Mouse (Mus musculus) 416B (cell line): ENCODE data around the gene Matk.

Experiments
- DNase-seq: peaks from one replicate; pipeline ENCODE4 v3.0.0; 2011; ENCODE audit warnings: low read depth

The Matk gene

DNA sequence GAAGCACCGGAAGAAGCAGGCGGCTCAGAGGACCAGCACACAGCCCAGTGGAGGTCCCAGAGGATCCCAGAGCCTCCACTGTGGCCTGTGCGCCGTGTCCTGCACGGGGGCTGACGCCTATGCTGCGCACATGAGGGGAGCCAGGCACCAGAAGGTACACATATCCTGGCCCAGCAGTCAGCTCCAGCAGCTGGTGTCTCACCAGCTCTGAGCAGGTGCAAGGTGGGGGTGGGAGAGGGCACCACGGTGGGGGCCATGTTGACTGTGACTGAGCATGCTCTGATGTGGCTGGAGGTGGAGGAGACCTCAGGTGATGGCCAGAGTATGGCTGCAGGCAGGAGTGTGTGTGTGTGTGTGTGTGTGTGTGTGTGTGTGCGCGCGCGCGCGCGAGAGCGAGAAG, 10.7 kb upstream of the Matk start:
- no peak for DNase-seq

DNA sequence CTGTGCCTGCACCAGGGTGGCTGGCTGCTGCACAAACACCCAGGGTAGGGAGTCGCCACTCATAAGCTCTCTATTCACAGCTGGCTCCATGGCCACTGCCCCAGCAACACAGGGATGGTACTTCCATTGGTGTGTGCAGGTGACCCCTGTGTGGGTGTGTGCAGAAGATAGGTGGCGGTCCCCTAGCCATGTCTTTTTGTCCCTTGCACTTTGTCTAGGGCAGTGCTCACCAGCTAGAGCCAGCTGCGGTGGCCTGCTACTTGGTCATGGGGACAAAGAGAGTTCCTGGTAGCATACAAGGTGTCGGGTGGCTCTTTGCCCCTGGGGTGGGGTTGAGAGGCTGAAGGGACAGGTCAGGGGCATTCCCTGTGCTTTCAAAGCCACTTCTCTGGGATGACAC, 8.6 kb upstream of the Matk start:
- no peak for DNase-seq

DNA sequence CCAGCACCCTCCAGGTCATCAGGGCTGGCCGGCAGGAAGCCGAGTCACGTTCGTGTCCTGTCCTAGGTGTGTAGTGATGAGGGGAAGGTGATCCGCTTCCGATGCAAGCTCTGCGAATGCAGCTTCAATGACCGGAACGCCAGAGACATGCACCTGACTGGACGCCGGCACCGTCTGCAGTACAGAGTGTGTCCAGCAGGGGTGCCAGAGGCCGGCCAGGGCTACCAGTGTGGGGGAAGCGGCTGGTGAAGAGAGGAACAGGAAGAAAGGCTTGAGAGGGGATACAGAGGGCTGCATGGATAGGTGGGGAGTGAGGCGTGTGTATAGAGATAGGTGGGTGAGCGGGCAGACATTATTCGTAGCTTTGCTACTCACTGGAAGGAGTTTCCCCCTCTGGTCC, 8.1 kb upstream of the Matk start:
- DNase-seq, result peak; percentile 68

DNA sequence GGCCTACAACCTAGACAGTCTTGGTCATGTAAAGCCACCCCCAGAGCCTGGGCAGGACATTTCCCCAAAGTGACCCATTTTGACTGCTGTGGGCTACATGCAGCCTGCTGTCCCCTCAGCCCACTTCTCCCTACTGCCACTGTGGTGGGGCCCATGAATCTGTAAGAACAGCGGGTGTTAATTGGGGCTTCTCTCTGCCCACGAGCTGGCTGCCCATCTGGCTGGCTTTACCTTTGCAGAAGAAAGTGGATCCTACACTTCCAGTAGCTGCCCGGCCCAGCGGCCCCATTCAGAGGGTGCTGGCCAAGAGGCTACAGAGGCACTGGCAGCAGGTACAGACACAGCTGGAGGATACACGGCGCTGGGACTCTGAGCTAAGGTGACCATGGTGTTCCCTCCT, 7.6 kb upstream of the Matk start:
- DNase-seq, result no peak

DNA sequence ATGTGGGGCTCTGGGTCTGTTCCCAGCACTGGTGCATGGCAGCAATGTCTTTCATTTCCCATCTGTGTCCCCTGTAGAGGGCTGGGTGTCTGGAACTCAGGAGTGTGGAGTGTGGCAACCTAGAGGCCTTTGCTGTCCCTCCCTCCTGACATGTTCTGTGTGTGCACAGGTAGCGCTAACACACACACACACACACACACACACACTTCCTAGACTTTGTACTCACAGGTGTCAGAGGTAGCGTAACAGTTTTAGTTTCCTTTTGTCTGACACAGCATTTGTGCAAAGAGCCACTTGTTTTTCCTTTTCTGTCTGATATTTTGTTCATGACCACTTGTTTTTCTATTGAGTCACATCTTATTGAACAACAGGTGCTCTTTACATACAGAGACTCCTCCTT, 4.9 kb upstream of the Matk start:
- no peak for DNase-seq

DNA sequence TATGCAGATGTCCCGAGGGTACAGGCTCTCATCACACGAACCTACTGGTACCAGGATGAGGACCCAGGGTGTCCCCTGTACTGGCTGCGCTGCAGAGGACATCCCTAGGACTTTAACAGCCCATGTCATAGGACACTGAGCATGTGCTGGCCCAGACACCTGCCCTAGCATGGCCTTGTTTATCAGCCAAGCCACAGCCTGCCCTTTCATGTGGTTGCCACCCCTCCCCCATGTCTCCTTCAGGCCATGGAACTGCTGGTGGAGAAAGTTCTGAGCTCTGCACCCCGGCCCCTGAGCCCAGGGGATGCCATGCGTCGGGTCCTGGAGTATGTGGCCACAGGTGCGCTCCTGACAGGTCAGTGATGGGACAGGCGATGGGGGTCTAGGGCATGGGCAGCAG, 3.3 kb upstream of the Matk start:
- DNase-seq, result no peak

DNA sequence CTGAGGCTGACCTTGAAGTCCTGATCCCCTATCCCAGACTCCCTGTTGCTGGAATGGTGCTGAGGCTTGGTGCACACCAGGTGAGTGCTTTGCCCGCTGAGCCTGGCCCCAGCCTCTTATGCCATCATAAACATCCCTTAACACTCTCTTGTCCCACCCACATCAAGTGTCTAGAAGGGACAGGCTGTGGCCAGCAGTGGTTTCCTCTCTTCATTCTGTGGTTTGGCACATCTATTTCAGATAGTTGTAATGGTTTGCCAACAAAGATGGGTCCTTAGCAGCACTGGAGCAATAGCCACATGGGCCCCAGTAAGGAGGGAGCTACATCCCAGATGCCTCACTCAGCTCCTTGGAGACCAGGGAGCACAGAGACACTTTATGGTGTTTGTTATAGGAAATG, 2.2 kb downstream of the Matk start:
- peak; percentile 85 for DNase-seq

DNA sequence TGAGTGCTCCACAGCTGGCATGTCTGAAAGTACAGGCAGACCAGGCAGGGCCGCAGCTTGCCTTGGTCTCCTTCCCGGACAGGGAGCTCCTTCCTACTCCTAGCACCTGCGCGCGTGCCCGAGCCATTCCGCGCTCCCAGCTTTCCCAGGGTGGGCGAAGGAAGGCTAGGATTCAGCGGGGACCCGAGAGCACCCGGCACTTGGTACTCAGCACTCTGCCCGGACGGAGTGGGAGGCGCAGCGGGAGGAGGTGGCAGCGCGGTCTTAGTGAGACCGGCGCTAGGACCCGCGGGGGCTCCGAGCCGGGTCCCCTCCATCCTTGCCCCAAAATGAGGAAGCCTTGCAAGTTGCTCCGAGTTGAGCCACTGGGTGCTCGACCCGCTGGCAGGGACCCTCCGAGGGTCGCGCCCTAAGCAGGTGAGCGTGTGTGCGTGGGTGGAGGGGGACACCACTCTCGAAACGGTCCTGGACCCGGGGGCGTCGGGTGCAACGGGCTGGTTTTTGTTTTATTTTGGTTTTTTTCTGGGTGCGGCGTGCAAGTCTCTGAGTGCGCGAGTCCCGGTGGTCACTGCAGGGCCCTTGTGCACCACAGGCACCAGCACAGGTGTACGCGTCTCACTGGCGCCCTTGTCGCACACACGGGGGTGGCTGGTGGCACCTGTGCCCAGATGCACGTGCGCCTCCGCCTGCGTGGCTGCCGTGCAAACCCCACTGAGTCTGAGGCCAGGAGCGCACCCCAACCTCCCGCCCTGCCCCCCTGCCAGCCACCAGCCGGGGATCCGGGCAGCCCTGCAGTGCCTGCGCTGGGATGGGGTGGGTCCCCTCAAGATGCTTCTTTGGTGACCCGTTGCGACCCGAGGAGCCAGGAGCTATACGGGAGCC, 4.7 kb downstream of the Matk start:
- DNase-seq, result no peak

DNA sequence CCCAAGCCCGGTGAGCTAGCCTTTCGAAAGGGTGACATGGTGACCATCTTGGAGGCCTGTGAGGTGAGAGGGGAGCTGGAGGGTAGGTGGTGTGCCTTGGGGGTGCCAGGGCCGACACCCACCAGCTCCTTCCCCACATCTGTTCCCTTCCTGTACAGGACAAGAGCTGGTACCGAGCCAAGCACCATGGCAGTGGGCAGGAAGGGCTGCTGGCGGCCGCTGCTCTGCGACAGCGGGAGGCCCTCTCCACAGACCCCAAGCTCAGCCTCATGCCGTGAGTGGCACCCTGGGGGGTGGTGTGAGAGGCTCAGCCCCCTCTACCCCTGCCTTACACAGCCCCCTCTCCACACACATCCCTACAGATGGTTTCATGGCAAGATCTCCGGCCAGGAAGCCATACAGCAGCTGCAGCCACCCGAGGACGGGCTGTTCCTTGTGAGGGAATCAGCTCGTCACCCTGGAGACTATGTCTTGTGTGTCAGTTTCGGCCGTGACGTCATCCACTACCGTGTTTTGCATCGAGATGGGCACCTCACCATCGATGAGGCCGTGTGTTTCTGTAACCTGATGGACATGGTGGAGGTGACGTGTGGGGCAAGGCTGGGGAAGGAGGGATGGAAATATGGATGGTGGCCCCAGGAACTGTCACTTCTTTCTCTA, 6.6 kb downstream of the Matk start:
- no peak for DNase-seq

DNA sequence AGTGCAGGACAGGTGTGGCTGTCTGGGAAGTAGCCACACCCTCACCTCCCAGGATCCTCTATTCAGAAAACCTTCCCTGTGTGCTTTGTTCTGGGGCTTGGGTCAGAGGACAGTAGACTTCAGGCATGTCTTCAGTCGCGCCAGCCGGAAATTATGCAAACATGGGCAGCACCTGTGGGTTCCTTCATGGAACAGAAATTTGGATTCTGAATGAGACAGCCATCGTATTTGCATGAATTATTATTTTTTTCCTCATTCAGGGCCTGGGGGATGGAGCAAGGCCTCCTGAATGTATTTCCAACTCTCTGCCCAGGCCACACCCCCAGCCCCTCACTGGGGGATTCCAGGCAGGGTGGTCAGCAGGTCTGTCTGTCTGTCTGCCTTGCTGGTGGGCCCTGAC, 8.3 kb downstream of the Matk start:
- no peak for DNase-seq

DNA sequence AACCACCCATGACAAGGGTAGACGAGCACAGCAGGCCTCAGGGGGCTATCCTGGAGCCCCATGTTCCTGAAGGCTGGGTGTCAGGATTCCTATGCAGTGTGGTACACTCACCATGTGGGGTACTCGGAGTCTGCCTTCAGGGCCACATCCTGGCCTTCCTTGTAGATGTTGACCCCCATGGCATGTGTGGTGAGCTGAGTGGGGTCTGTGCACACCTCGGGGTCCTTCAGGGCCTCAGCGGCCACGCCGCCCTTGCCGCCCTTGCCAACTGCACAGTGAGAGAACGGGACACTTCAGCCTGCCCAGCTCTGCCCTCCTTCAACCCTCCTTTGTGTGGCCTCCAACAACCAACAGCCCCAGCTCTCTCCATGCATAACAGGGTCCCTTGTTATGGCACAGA, 12.8 kb downstream of the Matk start:
- no peak for DNase-seq

DNA sequence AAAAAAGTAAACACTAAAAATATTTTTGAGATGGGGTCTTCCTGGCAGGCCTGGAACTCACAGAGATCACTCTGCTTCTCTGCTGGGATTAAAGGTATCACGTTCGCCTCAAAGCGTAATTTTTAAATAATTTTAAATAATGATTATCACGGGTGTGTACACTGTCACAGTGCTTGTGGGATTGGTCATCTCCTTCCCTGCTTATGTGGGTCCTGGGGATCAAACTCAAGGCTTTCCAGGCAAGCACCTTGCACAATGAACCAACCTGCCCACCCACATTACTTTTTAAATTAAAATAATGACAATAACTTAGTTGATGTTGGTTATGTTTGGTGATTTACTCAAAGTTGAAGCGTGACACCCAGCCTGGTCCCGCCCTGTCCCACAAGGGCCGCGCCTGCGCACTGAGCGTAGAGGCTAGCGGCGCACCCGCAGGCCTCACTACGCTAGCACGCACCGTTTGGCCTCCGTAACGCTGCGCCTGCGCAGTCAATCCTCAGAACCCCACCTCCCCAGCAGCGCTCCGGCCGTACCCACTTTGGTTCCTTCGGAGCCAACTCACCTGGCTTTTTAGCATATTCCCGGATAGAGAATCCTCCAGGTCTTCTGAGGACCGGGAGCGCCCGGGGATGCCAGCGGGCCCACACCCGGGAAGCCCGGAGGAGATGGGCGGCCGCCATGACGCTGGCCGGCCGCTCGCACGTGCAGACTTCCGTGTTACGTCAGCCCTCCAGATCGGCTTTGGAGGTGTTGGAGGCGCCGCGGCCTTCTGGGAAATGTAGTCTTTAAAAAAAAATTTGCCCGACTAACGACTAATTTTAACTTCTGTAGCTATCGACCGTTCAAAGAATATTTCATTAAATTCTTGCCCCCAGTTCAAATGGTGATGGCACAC, 13.7 kb downstream of the Matk start, which contains the start of the genes Mrpl54 and Apba3:
Mrpl54 (minus strand) TSS at position 724 of the 895 bp plus-strand sequence.
Apba3 (plus strand) TSS at position 750 of the 895 bp plus-strand sequence.
- peak; percentile 98 for DNase-seq

DNA sequence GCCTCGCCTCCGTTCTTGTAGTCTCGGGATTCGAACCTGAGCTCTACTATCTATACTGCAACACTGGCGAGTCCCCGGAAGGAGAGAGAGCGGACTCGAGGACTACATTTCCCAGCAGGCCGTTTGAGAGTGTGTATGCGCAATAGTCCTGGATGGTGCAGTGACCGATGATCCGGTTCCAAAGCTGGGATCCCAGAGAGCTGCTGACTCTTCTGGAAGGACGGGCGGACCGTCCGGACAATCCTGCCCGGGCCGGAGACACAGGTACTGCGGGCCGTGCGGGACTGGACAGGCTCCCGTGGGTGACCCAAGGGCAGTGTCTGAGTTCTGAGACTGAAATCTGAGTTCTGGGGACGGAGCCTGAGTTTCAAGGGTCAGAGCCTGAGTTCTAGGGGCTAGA, 15.3 kb downstream of the Matk start:
- DNase-seq, result peak; percentile 93

DNA sequence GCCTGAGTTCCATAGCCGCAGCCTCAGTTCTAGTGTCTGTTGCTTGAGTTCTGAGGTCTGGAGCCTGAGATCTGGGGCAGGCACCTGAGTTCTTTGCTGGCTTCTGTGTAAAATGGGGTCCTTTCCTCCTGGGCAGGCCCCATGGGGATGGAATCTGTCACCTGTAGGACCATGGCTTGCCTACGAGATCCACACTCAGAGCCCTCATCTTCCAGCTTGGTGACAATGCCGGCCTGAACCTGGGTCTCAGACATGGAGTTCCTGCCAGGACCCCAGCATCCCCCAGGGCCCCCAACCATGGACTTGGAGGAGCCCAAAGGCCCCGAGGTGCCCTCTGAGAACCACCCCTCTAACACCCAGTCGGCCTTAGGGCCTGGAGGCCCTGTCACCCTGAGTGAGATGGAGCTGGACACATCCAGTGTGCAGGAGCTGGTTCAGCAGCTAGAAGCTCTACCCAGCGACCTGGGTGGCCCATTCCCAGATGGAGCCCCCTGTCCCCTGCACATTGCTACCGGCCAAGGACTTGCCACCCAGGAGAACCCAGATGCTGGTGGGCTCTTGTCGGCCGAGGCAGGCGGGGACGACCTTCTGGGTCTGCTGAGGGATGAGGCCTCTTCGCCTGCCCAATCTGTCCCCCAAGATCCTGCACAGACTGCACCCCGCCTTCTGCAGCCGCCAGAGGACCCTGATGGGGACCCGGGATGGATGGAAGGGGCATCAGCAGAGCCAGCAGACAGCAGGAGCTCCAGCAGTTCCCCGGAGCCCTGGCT, 16.1 kb downstream of the Matk start:
- DNase-seq, result no peak

DNA sequence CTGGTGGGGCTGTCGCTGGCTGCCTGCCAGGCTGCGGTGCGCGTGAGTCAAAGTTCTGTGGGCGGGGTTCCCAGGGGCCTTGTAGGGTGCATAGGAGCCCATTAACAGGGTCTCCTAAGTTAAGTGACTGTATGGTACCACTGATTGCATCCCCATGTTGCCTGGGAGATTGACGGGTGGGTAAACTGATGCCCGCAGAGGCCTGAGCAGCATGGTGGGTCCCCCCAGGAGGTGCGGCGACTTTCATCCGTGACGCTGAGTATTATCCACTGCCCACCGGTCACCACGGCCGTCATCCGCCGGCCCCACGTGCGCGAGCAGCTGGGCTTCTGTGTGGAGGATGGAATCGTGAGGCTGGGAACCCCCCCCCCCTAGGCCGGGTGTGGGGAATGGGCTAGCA, 19.6 kb downstream of the Matk start:
- no peak for DNase-seq

DNA sequence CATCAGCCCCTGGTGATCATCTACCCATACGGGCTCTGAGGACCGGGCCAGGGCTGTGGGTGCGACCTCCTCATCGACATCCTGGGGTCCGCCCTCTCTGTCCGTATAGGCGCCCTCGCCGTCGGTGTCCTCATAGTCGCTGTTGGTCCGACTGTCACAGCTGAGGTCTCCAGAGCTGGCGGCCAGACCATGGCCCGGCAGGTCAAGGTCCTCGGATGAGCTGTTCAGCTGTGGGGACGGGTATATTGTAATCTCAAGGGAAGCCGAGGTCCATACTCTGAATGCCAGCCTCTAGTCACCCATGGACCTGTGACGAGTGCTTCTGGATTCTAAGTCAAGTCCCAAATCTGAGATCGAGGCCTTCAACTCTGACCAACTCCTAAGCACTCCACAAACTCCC, 21.1 kb downstream of the Matk start:
- no peak for DNase-seq

DNA sequence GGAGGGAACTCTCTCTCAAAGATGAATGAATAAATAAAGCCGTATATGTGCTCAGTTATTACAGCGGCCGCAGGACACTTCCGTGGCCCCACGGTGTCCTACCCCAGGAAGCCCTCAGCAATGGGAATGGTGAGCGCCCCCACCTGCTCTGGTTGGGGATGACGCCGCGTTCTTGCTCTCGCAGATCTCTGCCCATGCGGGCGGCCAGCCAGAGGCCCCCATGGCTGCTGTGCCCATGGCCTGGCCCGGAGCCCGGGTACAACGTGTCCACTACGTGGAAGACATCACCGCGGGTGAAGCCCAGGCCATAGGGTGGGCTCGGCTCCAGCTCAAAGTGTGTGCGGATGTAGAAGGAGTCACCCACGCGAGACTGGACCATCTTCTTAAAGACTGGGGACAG, 24.9 kb downstream of the Matk start:
- no peak for DNase-seq

DNA sequence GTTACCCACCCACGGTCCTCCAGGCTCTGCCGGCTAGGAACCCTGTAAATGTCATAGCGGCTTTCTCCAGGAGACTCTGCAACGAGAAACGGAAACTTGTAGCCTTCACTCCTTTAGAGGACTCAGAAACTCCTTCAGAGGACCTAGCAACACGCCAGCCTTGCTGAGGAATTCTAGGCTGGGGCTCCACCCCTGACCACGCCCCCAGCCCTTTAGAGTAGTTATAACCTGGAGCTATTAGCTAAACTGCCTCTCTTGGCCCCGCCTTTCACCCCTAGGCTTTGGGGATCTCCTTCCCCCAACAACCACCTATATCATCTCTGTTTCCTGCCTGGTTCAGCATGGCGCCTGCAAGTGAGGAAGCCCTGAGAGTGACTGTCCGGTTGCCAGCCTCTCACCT, 26.8 kb downstream of the Matk start:
- no peak for DNase-seq

DNA sequence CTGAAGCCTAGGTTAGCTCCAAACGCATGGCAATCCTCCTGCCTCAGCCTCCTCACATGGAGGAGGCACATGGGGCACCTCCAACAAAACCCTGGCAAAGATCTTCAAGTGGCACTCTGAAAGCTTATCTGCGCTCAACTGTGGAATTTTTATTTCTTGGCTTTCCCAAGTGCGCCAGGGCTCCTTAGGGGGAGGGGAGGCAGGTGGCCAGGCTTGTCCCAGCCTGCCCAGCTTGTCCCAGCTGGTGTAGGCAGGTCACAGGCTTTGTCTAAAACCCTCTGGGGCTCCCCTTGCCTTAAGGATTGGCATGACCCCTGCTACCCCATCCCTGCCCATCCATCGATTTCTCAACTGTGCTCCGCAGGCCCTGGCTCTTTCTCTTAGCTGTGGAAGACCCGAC, 31.5 kb downstream of the Matk start:
- DNase-seq, result no peak

DNA sequence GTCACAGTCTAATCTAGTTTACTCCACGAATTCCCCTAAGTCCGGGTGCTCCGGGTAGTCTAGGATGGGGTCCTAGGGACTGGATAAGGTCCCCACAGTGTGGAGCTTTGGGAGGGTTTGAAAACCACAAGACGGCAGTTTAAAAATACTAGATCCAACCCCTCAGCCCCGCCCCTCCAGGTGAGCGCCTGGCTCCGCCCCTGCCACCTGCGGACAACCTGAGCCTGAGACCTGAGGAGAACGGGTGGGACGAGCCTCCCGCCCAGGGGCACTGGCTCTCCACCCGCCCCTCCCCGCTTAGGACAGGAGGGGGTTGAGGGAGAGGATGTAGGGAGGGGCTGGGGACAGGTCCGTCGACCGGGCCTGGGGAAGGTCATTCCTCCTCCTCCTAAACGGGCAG, 32.0 kb downstream of the Matk start:
- no peak for DNase-seq

DNA sequence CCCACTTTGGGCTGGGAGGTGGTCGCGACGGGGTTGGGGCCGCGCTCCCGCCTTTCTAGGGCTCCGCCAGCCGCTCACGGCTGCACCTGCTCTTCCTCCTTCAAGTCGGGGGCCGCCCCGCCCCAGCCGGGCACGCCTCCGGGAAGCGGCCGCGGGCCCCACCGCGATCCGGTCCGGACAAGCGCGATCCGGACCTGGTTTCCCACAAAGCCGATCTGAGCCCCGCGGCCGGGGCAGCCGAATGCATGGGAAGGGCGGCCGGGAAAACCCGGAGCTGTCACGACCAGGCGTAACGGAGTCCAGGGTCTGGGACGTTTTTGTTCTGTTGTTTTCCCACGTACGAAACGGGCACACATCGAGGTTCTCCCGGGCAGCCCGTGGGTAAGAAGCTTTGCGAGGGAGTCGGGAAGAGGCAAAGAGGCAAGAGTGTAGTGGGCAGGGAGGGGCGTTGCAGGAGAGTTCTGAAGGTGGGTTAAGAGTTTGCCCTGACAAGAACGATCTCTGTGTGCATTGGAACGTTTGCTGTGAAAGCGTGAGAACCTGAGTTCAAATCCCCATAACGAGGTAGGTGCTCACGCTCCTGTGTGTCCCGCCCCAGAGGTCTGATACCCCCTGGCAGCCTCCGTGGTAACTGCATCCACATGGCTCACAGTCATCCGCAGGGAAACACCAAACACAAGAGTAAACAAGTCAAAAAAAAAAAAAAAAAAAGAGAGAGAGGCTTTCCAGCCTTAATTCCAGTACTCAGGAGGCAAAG, 33.1 kb downstream of the Matk start:
- peak; percentile 89 for DNase-seq
